15 mouse cellular contexts compared by ENCODE assay signal in genomic region chr7:93896921-93897320, GRCm38 (mm10).
"Had no signal": no experiment of that assay in that cellular context is flagged by ENCODE, and none has a peak within 500 bp of the region (broad histone marks: within the 10 kb centered on the region; RNA-seq: fewer than 3 reads in every experiment).

No protein-coding gene starts in this region.

- H3K4me2 ChIP-seq: lung, embryonic 14.5 days; midbrain, embryonic 12.5 days; neural tube, embryonic 12.5 days had no signal

- H3K4me1 ChIP-seq: midbrain, embryonic 10.5 days; midbrain, embryonic 12.5 days; neural tube, embryonic 12.5 days had no signal

- H3K9me3 ChIP-seq: midbrain, embryonic 10.5 days; midbrain, embryonic 12.5 days; neural tube, embryonic 12.5 days had no signal

- H3K27ac ChIP-seq: midbrain, embryonic 10.5 days; midbrain, embryonic 12.5 days; neural tube, embryonic 12.5 days had no signal

- ATAC-seq: midbrain, embryonic 16.5 days had no signal

- H3K4me3 ChIP-seq: midbrain, embryonic 10.5 days; midbrain, embryonic 12.5 days; neural tube, embryonic 12.5 days had no signal

- H3K36me3 ChIP-seq: midbrain, embryonic 10.5 days; midbrain, embryonic 12.5 days; neural tube, embryonic 12.5 days had no signal

- H3K9ac ChIP-seq: lung, embryonic 14.5 days; midbrain, embryonic 12.5 days; neural tube, embryonic 12.5 days had no signal

- H3K27me3 ChIP-seq: midbrain, embryonic 12.5 days; neural tube, embryonic 12.5 days had no signal

- DNase-seq: lung, adult 18-20 months; lung, embryonic 14.5 days; lung, postnatal 10 days; lung, postnatal 4 days; midbrain, embryonic 14.5 days; right cerebral cortex, postnatal 25 days; right cerebral cortex, postnatal 4 days; spleen, adult 18-20 months; thymus, adult 18-20 months; thymus, postnatal 25 days; thymus, postnatal 4 days had no signal
